Mouse (Mus musculus): ENCODE results near the gene Rap2b. TPM values are rescaled to one million over a fixed set of nuclear protein-coding genes. Genes with fewer than 3 reads are reported as not detected.

Rap2b gene
- total RNA-seq, 2 experiments from 2014 or later = 5.2 to 8.1 TPM

- ATAC-seq (replicated peaks; ENCODE audit: poor library complexity, severe bottlenecking) = no peak
Observed at GRCm38 (mm10) chr3:61368446-61368845, 7.0 kb downstream of the Rap2b start.

DNA sequence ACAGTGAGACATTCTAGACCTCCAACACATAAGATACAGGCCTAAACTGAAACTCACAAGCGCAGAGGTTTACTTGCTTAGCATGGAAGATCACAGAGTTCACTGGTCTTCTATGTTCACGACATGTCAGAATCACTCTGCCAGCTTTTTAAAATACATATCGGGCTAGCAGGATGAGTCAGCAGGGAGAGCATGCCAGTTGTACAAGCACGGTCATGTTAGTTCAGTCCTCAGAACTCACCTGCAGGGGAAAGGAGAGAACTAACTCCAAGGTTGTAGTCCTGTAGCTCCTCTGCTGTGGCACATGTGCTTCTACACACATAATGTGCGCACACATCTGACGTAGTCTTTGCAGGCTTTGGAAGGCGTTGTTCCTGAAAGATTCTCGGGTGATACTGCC, 14.6 kb downstream of the Rap2b start:
- ATAC-seq (replicated peaks; ENCODE audit: poor library complexity, severe bottlenecking) = no peak

DNA sequence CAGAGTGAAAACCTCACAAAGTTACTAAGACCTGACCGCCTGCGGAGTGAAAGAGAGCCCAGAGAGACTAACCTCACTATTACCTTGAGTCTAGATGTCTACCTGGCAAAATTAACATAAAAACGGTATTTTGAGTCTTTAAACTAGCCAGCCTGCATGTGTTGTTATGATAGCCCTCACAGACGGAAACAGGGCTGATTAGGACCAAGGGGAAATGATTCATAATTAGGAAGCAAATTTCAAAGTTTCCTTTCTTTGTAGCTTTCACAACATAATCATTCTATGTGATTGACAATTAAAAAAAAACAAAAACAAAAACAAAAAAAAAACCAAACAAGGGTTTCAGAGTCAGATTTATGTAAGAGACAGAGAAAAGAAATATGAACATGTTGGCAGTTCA, 24.9 kb downstream of the Rap2b start:
- ATAC-seq (replicated peaks; ENCODE audit: poor library complexity, severe bottlenecking) = no peak

DNA sequence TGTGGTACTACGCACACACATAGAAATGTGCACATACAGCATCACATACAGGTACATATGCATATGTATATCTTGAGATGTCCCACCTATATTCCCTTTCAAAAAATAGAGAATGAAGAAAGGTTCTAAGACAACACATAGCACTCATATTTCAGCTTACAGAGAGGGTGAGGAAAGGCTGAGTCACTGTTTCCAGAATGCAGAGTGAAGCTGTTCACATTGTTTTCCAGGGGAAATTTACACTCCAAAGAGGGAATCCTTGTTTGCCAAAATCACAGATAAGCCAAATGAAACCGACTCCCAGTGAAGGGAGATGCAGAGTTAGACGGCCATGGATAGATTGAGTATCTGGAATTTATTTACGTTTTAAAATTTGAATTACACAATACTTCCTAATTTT, 30.1 kb downstream of the Rap2b start:
- ATAC-seq (replicated peaks; ENCODE audit: poor library complexity, severe bottlenecking) = no peak

DNA sequence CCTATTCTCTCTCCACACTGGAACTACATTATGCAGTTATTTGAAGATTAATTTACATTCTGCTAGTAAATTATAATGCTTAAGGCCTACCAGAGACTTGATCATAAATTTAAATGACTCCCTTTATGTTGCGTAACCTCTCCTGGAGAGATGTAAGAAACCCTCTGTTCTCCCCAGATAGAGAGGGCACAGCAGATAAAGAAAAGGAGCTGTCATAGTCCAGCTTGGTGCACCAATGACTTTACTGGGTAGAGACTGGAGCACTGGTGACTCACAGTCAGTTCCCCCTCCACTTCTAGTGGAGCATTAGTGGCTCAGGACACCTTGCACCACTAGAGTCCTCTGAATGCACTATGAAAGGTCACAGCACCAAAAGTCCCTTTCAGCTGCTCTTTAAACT, 31.4 kb downstream of the Rap2b start:
- ATAC-seq (replicated peaks; ENCODE audit: poor library complexity, severe bottlenecking) = peak; percentile 67

GRCm38 (mm10) chr3:61393520-61393919, 32.1 kb downstream of the Rap2b start:
- ATAC-seq (replicated peaks; ENCODE audit: poor library complexity, severe bottlenecking) = 0 out of 2 replicates have a peak, but pooled peaks have one; percentile 25

GRCm38 (mm10) chr3:61395382-61395781, 33.9 kb downstream of the Rap2b start:
- ATAC-seq (replicated peaks; ENCODE audit: poor library complexity, severe bottlenecking) = no peak

- peak; percentile 87 for ATAC-seq (replicated peaks; ENCODE audit: poor library complexity, severe bottlenecking)
Observed at GRCm38 (mm10) chr3:61396728-61397127, 35.3 kb downstream of the Rap2b start.

- no peak for ATAC-seq (replicated peaks; ENCODE audit: poor library complexity, severe bottlenecking)
Observed at GRCm38 (mm10) chr3:61400823-61401387, 39.5 kb downstream of the Rap2b start.

DNA sequence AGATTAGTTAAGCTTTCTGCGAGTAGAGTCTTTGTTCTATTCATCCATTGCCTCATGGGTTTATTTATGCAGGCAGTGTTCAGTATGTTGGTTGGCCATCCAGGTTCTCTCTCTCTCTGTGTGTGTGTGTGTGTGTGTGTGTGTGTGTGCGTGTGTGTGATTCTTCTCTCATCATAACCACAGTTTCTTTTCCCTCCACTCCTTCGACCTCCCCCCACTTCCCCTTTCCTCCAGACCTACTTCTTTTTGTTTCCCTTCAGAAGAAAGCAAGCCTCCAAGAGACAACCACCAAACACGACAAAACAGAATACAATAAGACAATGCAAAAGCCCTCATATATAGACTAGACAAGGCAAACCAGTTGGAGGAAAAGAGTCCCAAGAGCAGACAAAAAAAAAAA, 45.5 kb downstream of the Rap2b start:
- ATAC-seq (replicated peaks; ENCODE audit: poor library complexity, severe bottlenecking) = peak; percentile 79

- peak; percentile 88 for ATAC-seq (replicated peaks; ENCODE audit: poor library complexity, severe bottlenecking)
Observed at GRCm38 (mm10) chr3:61409683-61410082, 48.2 kb downstream of the Rap2b start.

- ATAC-seq (replicated peaks; ENCODE audit: poor library complexity, severe bottlenecking) = peak; percentile 83
Observed at GRCm38 (mm10) chr3:61415883-61416282, 54.4 kb downstream of the Rap2b start.

Other genes with a start within 250 kb of the Rap2b start
- gene B430305J03Rik, start 4.3 kb downstream of the Rap2b start, total RNA-seq (2014; fragmentation: Nextera tagmentation) = 0.06 TPM in 1 of 2 replicates, not detected in the other
- 0.15 and 0.34 TPM in 2 replicates for gene B430305J03Rik, start 4.3 kb downstream of the Rap2b start, total RNA-seq (2017)

Measured in granulocyte monocyte progenitor cell, adult 5-6 weeks (primary cell).